Mouse (Mus musculus) thymus, adult 18-20 months (tissue): ENCODE data around the gene Nufip2.
"Not testable (repeated sequence)": the region's sequence is repeated elsewhere in the genome, so short reads cannot be mapped to it uniquely, and the experiment has no call there.

Experiments
- DNase-seq, 2 experiments: peaks; one replicate each; pipeline ENCODE4 v3.0.0; 2022; ENCODE audit warnings: mixed read lengths in 2 of 2

Gene Nufip2

DNA sequence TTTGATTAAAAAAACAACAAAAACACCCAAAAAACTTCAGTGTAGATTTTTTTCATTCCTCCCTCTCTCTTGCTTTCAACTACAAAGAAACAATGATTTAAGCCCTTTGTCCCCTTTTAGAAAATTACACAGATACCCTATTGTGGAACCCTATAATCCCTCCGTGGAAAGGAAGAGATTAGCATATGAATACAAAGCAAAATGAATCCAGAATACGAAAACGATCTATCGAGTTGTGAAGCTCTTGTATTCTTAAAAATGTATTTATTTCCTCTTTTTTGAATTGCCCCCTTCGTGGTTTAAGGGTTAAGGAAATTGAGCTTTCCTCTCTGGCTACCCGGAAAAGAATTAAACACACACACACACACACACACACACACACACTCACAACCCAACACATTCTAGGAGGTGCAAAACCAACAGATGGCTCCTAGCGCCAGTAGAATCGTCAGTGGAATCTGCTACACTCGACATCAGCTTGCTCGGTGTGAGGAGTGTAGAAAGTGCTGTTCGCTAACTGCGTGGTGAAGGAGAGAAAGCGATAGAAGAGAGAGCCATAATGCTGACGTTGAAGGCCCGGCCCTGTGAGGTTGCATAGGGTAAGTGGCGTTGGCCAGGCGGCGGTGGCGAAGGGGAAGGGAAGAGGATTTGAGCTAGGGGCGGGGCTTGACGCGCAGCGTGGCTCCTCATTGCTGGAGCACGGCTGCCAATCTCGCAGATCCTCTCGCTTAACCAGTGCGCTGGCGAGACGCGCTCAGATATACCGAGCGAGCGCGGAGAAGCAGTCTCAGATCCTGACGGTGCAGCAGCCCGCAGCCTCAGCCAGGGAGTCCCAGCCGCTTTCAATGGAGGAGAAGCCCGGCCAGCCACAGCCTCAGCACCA is at the start of gene Nufip2:
Gene Nufip2, plus strand, starts transcription at position 773 of the 883 bp plus-strand sequence.
- peak; percentile 99 for DNase-seq

DNA sequence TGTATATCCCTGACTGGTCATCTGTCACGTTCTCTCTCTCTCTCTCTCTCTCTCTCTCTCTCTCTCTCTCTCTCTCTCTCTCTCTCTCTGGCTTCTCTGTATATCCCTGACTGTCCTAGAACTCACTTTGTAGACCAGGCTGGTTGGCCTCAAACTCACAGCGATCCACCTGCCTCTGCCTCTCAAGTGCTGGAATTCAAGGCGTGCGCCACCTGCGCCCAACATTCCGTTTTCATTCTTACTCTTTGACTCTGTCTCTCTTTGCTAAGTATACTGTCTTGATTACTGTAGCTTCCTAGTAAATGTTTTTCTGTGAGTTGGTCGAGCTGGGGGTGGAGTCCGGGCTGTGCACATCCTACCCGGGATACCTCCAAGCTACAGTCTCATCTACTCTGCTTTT is 44.6 kb upstream of the Nufip2 start:
- DNase-seq: no peak

DNA sequence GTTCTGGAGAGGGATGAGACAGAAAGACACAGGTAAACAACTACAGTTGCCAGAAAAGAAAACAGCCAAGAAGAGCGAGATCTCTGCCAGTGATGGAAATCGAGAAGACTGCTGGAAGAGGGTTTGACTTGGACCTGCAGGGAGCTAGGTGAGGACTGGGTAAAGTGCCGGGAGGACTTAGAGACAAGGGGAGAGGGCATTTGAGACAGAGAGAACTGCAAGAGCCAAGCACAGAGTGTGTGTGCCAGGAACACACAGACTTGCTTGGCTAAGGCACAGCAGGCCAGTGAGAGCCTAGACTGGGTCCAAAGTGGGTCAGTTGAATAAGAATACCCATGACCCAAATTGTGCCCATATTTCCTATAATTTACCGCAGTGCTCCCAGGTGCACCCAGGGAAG is 40.5 kb upstream of the Nufip2 start:
- no peak for DNase-seq

DNA sequence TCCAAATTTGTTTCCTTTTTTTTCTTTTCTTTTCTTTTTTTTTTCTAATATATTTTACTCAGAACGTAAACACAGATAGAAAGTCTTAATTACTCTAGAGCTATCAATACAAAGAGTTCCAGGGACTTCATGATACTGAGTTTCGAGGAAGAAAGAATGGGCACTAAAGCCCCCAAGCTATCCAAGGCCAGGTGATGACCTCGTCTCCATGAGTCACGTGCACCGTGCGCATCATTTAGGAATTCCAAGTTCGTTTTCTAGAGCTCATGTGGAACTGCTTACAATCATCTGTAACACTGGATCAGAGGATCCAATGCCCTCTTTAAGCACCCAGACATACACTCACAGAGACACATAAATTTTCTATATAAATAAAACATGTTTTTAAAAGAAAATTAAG is 37.1 kb upstream of the Nufip2 start:
- DNase-seq: no peak

DNA sequence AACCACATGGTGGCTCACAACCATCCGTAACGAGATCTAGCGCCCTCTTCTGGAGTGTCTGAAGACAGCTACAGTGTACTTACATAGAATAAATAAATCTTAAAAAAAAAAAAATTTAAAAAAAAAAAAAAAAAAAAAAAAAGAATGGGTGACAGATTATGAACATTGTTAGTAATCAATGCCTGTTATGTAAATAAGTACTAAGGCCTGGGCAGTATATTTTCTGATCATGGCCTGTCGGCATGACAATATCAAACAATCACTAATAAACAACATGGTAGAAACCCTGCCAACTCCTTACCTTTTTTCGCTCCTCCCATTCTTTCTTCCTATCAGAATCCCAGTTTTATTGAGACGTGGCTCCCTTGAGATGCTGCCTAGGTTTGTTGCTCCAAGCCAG is 33.5 kb upstream of the Nufip2 start:
- no peak for DNase-seq

DNA sequence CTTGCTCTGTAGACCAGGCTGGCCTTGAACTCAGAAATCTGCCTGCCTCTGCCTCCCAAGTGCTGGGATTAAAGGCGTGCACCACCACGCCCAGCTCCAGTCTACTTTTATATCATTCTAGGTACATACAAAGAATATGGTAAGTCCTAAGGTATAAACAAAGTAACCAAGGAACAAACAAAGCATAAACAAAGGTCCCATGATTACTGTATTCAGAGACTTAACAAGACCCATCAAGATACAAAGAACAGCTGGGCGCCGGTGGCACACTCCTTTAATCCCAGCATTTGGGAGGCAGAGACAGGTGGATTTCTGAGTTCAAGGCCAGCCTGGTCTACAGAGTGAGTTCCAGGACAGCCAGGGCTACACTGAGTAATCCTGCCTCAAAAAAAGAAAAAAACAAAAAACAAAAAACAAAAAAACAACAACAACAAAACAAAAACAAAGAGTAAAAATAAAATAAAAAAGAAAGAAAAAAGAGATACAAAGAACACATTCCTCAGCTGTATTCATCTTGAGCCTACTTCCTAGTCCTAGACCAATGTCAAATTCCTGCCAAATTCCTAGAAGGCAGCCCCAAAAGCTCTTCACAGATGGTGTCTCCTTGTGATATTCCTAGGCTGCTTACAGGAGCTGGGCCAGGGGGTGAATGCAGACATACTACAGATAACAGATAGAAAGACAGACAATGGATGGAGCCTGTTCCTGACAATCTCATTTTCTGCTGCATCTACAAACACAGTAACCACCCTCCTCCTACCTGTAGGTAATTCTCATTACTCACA is 32.4 kb upstream of the Nufip2 start:
- not testable (repeated sequence) for DNase-seq

DNA sequence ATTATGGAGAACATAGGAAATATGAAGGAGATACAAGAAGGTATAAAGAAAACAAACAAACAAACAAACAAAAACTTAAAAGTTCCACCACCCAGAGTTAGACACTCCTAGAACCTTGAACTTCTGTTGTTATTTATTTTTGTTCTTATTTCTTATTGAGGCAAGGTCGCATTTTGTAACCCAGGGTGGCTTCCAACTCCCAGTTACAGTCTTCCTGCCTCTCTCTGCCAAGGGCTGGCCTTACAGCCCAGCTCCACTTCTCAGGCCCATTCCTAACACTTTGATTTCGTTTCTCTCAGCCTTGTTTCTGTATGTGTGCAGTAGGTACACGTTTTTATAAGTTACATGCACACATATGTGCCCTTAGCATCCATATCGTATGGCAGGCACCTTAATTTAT is 26.0 kb upstream of the Nufip2 start:
- no peak for DNase-seq

DNA sequence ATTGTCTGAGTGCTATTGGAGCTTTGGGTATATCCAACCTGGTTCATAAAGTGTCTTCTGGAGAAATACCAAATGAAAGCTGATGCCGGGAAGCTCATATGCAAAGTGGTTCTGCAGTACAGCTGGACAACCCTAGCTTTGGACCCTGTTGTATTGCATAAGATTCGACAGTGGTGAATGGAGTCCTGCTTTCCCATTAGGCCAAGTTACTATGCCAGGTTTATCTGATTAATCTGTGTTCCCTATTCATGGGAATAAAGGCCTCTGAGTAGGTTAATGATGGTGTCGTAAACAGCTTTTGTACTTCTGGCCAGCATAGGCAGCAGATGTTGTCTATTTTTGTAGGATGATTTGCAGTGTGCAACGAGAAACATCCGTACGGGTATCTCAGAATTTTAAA is 22.3 kb upstream of the Nufip2 start:
- DNase-seq: no peak

DNA sequence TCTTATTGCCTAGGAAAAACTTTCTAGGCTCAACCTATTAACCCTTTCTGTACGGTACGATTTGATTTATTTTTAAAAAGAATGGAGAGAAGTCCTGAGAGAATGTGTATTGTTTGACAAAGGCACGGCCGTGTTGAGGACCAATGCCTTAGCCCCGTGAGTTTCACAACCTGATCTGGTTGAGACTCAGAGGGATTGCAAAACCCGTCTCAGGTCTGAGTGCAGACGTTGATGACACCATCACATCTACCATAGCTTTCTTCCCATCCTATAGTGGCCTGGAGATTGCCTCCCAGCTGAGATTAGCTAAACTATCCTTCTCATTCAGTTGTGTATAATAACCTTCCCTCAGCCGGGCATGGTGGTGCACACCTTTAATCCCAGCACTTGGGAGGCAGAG is 21.9 kb upstream of the Nufip2 start:
- DNase-seq: no peak

DNA sequence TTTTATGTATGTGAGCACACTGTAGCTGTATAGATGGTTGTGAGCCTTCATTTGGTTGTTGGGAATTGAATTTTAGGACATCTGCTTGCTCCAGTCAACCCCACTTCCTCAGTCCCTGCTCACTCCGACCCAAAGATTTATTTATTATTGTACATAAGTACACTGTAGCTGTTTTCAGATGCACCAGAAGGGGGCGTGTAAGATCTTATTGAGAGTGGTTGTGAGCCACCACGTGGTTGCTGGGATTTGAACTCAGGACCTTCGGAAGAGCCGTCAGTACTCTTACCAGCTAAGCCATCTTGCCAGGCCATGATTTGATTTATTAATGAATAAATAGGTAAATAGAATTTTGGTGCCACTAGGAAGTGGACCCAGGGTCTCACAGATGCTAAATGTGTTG is 20.6 kb upstream of the Nufip2 start:
- DNase-seq: not testable (repeated sequence)

DNA sequence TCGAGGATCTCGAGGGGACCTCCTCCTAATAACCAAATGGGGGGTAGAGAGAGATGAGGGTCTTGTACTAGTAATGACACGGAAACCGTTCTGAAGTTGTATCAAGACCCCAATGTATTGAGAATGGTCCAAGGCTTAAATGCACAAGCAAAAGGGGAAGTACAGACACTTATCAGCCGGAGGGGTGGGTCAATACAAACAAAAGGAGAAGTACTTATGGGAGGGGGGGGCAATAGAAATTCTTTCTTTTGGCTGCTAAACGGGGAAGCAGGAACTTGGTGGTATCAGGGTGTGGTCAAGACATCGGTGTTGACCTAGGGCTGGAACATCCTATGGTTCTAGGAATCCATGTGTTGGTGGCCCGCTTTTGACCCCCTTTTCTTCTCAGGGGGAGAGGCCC is 19.2 kb upstream of the Nufip2 start:
- DNase-seq: not testable (repeated sequence)

DNA sequence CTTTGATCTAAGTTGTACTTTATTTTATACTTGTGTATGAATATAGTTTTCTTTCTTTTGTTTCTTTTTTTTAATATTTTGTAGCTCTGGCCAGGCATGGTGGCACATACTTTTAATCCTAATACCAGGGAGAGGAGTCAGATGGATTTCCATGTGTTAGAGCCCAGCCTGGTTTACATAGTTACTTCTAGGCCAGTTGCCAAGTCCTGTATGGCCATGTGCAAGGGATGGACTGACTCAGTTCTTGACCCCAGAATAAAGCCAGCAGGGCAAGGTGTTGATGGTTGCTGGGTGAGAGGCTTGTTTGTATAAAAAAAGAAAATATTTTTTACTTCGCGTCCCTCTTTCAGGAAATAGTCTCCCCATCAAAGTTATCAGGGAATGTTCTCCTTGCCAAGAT is 13.2 kb upstream of the Nufip2 start:
- no peak for DNase-seq

DNA sequence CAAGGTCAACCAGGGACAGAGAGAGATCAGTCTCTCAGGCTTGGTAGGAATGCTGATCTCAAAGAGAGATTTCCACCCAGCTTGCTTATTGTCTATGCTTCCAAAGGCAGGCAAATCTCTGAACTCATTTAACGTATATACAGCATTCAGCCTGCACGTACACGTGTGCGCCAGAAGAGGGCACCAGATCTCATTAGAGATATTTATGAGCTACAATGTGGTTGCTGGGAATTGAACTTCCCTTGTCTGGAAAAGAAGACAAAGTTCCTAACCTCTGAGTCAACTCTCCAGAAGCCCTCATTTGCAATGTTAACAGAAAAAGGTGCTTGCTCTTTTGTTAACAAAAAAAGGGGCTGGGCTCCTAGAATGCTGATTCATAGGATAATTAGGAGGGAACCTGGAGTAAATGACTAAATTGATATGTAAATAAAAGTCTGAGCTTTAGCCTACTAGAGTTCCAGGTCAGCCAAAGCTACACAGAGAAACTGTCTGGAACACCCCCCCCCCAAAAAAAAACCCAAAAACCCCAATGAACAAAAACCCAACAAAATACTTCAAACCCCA is 12.4 kb upstream of the Nufip2 start:
- no peak for DNase-seq

DNA sequence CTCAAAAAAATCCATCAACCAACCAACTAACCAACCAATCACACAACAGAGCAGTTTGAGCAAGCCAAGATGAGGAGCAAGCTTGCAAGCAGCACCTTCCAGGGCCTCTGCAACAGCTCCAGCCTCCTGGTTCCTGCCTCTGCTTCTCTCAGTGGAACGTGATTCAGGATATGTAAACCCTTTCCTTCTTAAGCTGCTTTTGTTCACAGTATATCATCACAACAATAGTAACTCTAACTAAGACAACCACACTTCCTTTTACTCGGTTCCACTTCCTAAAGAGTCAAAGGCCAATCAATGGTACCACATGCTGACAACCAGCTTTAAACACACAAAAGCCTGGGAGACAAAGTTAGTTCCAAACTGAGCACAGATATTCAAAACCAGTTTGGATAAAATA is 5.9 kb upstream of the Nufip2 start:
- no peak for DNase-seq

DNA sequence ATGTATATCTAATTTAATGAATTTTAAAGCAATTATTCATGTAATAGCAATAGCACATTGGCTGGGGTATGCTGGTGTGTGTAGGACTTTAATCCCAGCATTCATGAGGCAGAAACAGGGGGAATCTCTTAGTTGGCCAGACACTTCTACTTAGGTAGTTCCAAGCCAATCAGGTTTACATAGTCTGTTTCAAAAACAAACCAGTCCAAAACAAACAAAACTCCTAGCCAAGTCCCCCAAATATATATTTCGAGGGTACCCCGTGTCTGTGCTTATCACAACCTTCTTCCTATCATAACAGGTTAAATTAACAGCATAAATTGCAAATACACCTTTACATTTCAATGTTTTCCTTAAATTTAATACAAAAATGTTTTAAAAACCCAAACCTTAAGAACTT is 1.1 kb upstream of the Nufip2 start:
- no peak for DNase-seq

DNA sequence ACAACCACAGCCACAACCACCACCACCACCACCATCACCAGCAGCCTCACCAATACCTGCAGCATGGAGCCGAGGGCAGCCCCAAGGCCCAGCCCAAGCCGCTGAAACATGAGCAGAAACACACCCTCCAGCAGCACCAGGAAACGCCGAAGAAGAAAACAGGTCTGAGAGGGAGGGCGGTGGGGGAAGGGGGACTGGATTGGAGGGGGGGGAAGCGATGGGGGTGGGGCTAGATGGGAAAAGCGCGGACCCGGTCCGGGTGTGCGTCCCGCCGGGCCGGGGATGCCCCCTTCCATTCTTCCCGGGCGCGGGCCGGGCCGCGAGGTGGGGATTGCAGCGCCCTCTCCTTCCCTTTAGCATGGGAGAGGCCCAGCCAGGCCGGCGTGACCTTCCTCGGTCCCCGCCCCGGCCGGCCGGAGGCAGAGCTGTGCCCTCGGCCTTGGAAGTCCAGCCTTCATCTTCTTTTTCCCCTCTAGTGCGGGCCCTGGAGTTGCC is 438 bp downstream of the Nufip2 start:
- peak; percentile 23 to 39 for DNase-seq

DNA sequence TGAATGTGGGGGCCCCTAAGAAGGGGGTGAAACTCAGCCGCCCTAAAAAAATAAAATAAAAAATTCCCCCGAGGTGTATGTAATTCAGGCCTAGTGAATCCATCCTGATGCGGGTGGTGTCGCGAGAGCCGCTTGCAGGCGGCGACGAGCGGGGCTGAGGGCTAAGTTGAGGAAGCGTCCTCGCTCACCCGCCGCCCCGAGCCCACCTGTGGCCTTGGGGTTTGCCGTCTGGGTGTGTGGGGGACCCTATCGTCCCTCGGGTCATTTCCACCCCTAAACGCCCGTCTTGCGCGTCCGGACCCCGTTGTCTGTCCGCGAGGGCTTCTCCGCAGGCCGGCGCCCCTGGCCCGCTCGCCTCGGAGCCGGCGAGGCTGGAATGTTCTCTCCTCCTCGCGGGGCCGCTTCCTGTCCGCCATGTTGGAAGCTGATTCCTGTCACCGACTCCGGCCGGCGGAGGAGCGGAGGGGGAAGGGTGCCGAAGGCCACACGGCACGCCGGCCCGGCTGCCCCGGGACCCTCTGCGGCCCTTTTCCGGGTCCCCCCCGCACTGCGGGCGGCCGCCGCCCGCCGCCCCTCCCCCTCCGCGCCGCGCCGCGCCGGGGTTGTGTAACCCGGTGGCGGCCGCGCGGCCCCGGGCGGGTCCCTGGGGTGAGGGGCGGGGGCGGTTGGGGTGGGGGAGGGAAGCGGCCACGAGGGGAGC is 1.0 kb downstream of the Nufip2 start:
- DNase-seq: peak; percentile 50 to 61

DNA sequence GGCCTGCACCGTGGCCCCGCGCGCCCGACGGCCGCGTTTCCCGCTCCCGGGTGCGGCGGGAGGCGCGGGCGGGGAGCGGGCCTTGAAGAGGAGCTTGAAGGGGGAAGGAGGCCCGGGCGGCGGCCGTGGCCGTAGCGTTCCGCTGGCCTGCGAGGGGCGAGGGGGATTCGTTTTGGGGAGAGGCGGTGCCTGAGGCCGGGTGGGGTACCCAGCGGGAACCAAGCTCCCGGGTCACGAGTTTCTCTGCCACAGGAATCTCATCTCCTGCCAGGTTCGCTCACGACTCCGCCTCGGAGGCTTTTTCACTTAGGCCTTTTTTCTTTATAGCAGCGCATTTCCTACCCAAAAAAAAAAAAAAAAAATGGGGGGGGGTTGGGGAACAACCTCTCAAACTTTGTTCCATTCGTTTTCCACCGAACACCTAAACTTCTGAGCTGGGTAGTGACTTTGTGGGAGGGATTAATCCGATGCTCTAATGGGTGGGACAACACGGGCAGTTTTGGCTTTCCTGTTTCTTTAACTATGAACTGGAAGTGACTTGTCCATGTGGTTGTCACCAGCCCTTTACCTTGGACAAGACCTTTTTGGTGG is 1.7 kb downstream of the Nufip2 start:
- peak; percentile 33 to 45 for DNase-seq

DNA sequence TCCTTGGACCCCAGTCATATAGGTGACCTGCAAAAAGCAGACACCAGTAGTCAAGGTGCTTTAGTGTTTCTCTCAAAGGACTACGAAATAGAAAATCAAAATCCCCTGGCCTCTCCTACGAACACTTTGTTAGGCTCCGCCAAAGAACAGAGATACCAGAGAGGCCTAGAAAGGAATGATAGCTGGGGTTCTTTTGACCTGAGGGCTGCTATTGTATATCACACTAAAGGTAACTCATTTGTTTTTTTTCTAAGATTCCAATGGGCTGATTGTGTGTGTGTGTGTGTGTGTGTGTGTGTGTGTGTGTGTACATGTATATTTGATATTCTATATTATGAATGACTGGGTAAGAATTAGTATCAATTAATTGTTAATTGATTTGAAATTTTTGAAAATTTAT is 7.1 kb downstream of the Nufip2 start:
- no peak for DNase-seq

DNA sequence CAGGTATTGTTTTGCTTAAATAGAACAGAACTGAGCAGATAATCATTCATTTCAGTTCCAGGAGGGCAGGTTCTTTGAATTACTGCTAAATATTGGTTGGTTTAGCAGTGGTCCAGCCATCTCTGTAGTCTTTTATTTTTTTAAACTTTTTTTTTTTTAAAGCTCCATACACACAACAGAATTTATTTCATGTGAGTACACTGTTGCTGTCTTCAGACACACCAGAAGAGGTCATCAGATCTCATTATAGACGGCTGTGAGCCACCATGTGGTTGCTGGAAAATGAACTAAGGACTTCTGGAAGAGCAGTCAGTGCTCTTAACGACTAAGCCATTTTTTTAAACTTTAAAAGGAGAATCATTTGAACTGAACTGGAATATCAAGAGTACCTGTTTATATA is 11.3 kb downstream of the Nufip2 start:
- no peak for DNase-seq

DNA sequence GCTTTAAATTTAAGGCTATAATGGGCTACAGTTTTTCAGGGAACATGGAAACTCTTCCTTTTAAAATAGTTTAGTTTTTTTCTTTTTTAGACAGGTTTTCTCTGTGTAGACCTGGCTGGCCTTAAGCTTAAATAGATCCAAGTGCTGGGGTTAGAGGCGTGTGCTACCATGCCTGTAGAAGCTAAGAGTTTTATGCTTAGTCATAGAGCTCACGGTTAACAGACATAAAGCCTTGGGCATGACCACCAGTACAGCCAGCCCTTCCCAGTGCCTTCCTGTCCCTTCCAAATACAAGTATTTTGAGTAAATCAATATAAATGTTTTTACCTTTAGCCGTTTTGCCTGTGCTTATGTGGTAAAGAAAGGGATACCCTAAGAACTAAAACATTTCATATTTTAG is 20.0 kb downstream of the Nufip2 start:
- no peak for DNase-seq

DNA sequence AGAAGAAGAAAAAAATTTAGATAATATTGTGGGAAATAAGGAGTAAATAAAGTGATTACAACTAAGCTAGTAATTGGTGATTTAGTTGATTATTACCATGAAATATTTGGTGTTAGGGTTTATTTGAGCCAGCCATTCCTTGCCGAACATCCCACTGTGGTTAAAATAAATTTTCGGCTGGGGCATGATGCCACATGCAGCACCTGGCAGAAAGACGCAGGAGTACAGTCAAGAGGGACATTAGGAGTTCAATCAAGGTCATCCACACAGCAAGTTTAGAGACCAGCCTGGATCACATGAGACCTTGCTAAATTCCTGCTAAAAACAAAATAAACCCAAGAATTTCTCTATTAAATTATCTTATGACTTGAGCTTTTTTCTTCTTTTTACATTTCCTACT is 23.1 kb downstream of the Nufip2 start:
- no peak for DNase-seq

DNA sequence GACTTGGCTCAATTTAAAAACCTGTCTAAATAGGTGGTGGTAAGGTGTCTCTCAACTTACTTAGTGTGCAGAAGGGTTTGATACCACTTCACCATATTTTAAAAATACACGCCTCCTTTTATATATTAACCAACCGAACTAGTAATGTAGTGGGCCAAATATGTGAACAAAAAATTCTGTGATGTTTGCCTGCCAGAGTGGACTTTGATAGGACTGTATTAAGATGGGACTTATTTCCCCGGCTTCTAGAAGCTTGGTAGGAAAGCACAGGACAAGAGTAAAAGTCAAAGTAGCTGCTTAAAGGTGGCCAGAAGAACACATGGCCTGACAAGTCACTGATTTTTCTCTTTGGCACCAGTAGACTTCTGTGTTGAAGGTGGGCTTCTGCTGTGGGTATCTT is 27.8 kb downstream of the Nufip2 start:
- no peak for DNase-seq
